Mouse (Mus musculus) CH12.LX (cell line): ENCODE data around the gene Arhgap42.

Experiments
- EP300 ChIP-seq: IDR thresholded peaks from 2 replicates; pipeline ENCODE4 v1.6.1; 2011; ENCODE audit warnings: low read length, improper control_type of control experiment
- HCFC1 ChIP-seq: IDR thresholded peaks from 2 replicates; pipeline ENCODE4 v1.6.1; 2012; ENCODE audit warnings: low read depth, mild to moderate bottlenecking, inconsistent platforms, low read length, improper control_type of control experiment
- JUN ChIP-seq: IDR thresholded peaks from 2 replicates; pipeline ENCODE4 v1.6.1; 2011; ENCODE audit warnings: low read depth, mild to moderate bottlenecking, low read length, improper control_type of control experiment, moderate library complexity; ENCODE audit not compliant: insufficient read depth
- MAFK ChIP-seq: IDR thresholded peaks from 2 replicates; pipeline ENCODE4 v1.6.1; 2011; ENCODE audit warnings: low read length, improper control_type of control experiment; ENCODE audit not compliant: insufficient replicate concordance
- MEF2A ChIP-seq: IDR thresholded peaks from 2 replicates; pipeline ENCODE4 v1.6.1; 2014; ENCODE audit warnings: low read depth, mild to moderate bottlenecking, inconsistent platforms, low read length, improper control_type of control experiment, borderline replicate concordance
- NELFE ChIP-seq: IDR thresholded peaks from 2 replicates; pipeline ENCODE4 v1.6.1; 2011; ENCODE audit warnings: low read depth, low read length, improper control_type of control experiment
- NRF1 ChIP-seq: IDR thresholded peaks from 2 replicates; pipeline ENCODE4 v1.6.1; 2014; ENCODE audit warnings: low read depth, mild to moderate bottlenecking, inconsistent platforms, low read length, improper control_type of control experiment, moderate library complexity
- POLR2A ChIP-seq: IDR thresholded peaks from 2 replicates; pipeline ENCODE4 v1.6.1; 2011; ENCODE audit warnings: low read depth, mild to moderate bottlenecking, improper control_type of control experiment, low read length
- RCOR1 ChIP-seq: conservative IDR thresholded peaks from 2 replicates; pipeline ENCODE4 v1.6.1; 2012; ENCODE audit warnings: low read depth, mild to moderate bottlenecking, inconsistent platforms, low read length, improper control_type of control experiment
- ZMIZ1 ChIP-seq: IDR thresholded peaks from 2 replicates; pipeline ENCODE4 v1.6.1; 2012; ENCODE audit warnings: low read depth, mild to moderate bottlenecking, inconsistent platforms, low read length, improper control_type of control experiment

DNA sequence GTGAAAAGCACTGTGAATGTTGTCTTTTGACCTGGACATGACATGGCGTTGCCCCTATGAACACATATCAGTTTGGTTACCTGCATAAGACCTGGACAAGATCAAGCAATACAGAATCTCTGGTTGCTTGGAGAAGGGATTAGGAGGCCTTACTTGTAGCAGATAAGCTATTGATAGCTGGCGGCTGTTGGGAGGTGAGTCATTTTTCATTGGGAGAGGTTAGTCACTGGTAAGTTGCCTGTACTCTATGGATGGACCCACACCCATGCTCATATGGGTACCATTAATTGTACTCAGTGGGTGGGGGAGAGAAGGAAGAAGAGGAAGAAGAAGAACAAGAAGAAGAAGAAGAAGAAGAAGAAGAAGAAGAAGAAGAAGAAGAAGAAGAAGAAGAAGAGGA lies 23.6 kb upstream of the Arhgap42 start:
- TF ChIP-seq MEF2A: no peak
- no peak for TF ChIP-seq ZMIZ1
- TF ChIP-seq NELFE: no peak
- TF ChIP-seq JUN: no peak
- no peak for TF ChIP-seq EP300
- no peak for TF ChIP-seq MAFK
- TF ChIP-seq POLR2A: no peak
- no peak for TF ChIP-seq NRF1
- TF ChIP-seq RCOR1: no peak
- TF ChIP-seq HCFC1: no peak
